Mouse (Mus musculus): ENCODE data around the gene Srsf1.

DNA sequence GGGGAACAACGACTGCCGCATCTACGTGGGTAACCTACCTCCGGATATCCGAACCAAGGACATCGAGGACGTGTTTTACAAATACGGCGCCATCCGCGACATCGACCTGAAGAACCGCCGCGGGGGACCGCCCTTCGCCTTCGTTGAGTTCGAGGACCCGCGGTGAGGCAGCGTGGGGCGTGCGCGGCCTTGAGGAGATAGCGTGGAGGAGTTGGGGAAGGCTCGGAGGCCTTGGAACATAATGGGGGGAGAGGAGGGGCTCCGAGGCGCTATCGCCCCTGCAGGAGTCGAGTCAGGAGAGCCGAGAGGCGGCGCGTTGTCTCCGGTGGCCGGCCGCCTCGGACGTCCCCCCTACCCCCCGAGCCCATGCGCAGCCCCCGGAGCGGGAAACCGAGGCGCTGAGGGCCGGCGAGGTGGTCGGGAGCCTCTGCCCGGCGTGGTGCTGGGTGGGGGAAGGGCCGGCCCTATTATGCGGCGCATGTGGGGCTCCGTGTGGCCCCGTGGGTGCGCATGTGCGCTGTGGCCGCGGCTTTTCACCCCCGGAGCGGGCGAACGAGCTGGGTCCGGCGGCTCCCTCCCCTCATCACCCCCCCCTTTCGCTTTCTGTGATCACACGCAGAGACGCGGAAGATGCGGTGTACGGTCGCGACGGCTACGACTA, 828 bp downstream of the Srsf1 start:
- TF ChIP-seq EP300 (IDR thresholded peaks at IDR 0.05; ENCODE audit: insufficient read depth, low read depth, low read length) = no peak
- no peak for TF ChIP-seq CTCF (IDR thresholded peaks at IDR 0.05; ENCODE audit: low read depth, low read length)

All from ES-Bruce4 (cell line).